Mouse (Mus musculus) heart, embryonic 14.5 days (tissue): ENCODE measurements around the gene Gm20696. TPM values are rescaled to one million over a fixed set of nuclear protein-coding genes. Genes with fewer than 3 reads are reported as not detected.

Source experiments
- ATAC-seq: fragments of 200-750 bp; cut with Nextera tagmentation; 2 replicates; pipeline ENCODE4 v1.8.0; 2017; ENCODE audit warnings: low read depth, moderate TSS enrichment; ENCODE audit not compliant: insufficient number of reproducible peaks, insufficient read depth, low FRiP score
- H3K27ac ChIP-seq, 2 experiments: fragments of 200-500 bp in 1 of 2; fragments of 300-500 bp in 1 of 2; sonication (generic) in 1 of 2; replicated peaks in 1 of 2; 2 replicates each; pipeline ENCODE4 v1.5.1; 2012 to 2014; ENCODE audit warnings: low read depth in 2 of 2, low read length in 2 of 2, control low read depth in 1 of 2, mild to moderate bottlenecking in 1 of 2, mixed read lengths in 1 of 2; ENCODE audit not compliant: control insufficient read depth in 1 of 2, insufficient read depth in 1 of 2
- H3K27me3 ChIP-seq: fragments of 300-500 bp; sonication (generic); 2 replicates; pipeline ENCODE4 v1.6.1; 2014; ENCODE audit warnings: mild to moderate bottlenecking, low read length, control low read depth; ENCODE audit not compliant: control insufficient read depth, insufficient read depth
- H3K36me3 ChIP-seq: fragments of 300-500 bp; sonication (generic); 2 replicates; pipeline ENCODE4 v1.6.1; 2014; ENCODE audit warnings: mild to moderate bottlenecking, control low read depth, low read length, mixed read lengths; ENCODE audit not compliant: control insufficient read depth, insufficient read depth
- H3K4me1 ChIP-seq, 2 experiments: fragments of 200-500 bp in 1 of 2; fragments of 300-500 bp in 1 of 2; sonication (generic) in 1 of 2; 2 replicates each; pipeline ENCODE4 v1.6.1; 2012 to 2014; ENCODE audit warnings: low read length in 2 of 2, control low read depth in 1 of 2, mixed read lengths in 1 of 2; ENCODE audit not compliant: control insufficient read depth in 2 of 2, insufficient read depth in 2 of 2
- H3K4me2 ChIP-seq: fragments of 300-500 bp; sonication (generic); 2 replicates; pipeline ENCODE4 v1.6.1; 2014; ENCODE audit warnings: mild to moderate bottlenecking, low read length
- H3K4me3 ChIP-seq, 2 experiments: fragments of 200-500 bp in 1 of 2; fragments of 300-500 bp in 1 of 2; sonication (generic) in 1 of 2; 2 replicates each; pipeline ENCODE4 v1.5.1; 2012 to 2014; ENCODE audit warnings: low read length in 2 of 2, mild to moderate bottlenecking in 2 of 2, control low read depth in 1 of 2, low read depth in 1 of 2, moderate library complexity in 1 of 2; ENCODE audit not compliant: control insufficient read depth in 1 of 2, insufficient read depth in 1 of 2
- H3K9ac ChIP-seq: fragments of 300-500 bp; sonication (generic); 2 replicates; pipeline ENCODE4 v1.6.1; 2014; ENCODE audit warnings: mild to moderate bottlenecking, low read length
- H3K9me3 ChIP-seq: fragments of 300-500 bp; sonication (generic); 2 replicates; pipeline ENCODE4 v1.6.1; 2016; ENCODE audit warnings: low read length, control low read depth; ENCODE audit not compliant: control insufficient read depth
- whole genome bisulfite sequencing: fragments of 180-500 bp; shearing (Covaris S2); extraction: QIAGEN DNeasy Blood & Tissue Kit; methylation state at CpG from one replicate; pipeline ENCODE4 v1.1.7; 2014; 5-methylcytosine and 5-hydroxymethylcytosine counted together
- polyA plus RNA-seq: library from polyadenylated mRNA; unstranded; fragments of >200 nt; fragmentation: Nextera tagmentation; extraction: Ambion mirVana; gene quantifications from 2 replicates; pipeline ENCODE4 v1.2.1, GENCODE M21; 2014

Gm20696 gene
- polyA plus RNA-seq, 1 experiment from 2014 or later, result 3.9 TPM

- Histone ChIP-seq H3K27ac (no peak overlapping the region), H3K9ac (no peak overlapping the region), H3K27me3 (no peaks in the 10 kb centered on the region), H3K4me2 (no peak overlapping the region), H3K4me1 (peaks cover under 1 to 3% of the 10 kb centered on the region in 2 experiments; a peak in 1 of 4 replicates), H3K9me3 (no peaks in the 10 kb centered on the region), H3K36me3 (no peaks in the 10 kb centered on the region), H3K4me3 (no peak overlapping the region)
- ATAC-seq, result no peak
- WGBS, result 91% methylated on average over 5 of the region's 5 CpGs
Measured at GRCm38 (mm10) chr6:99325461-99325860, 341.1 kb downstream of the Gm20696 start.

GRCm38 (mm10) chr6:99322132-99322904 is 344.3 kb downstream of the Gm20696 start:
- Histone ChIP-seq H3K36me3 (no peaks in the 10 kb centered on the region), H3K9ac (no peak overlapping the region), H3K4me3 (no peak overlapping the region), H3K9me3 (no peaks in the 10 kb centered on the region), H3K27ac (no peak overlapping the region), H3K4me2 (no peak overlapping the region), H3K4me1 (peaks cover 5 to 14% of the 10 kb centered on the region in 2 experiments; a peak in 3 of 4 replicates), H3K27me3 (no peaks in the 10 kb centered on the region)
- no peak for ATAC-seq
- 79% methylated on average over 8 of the region's 8 CpGs for WGBS

- WGBS, result 57% methylated on average over 8 of the region's 8 CpGs
- Histone ChIP-seq H3K4me2 (no peak overlapping the region), H3K4me3 (no peak overlapping the region), H3K27me3 (no peaks in the 10 kb centered on the region), H3K4me1 (peaks cover 5 to 18% of the 10 kb centered on the region in 2 experiments; a peak in 3 of 4 replicates), H3K36me3 (no peaks in the 10 kb centered on the region), H3K27ac (no peak overlapping the region), H3K9ac (no peak overlapping the region), H3K9me3 (no peaks in the 10 kb centered on the region)
- ATAC-seq, result no peak
Measured at GRCm38 (mm10) chr6:99320444-99320843, 346.2 kb downstream of the Gm20696 start.

- no peaks in the 10 kb centered on the region for H3K27me3 ChIP-seq
- ATAC-seq, result no peak
- H3K36me3 ChIP-seq, result no peaks in the 10 kb centered on the region
- no peaks in the 10 kb centered on the region for H3K9me3 ChIP-seq
- H3K4me2 ChIP-seq, result no peak overlapping the region
- WGBS, result 79% methylated on average over 19 of the region's 19 CpGs
- no peak overlapping the region for H3K27ac ChIP-seq
- no peak overlapping the region for H3K4me3 ChIP-seq
- no peak overlapping the region for H3K9ac ChIP-seq
- H3K4me1 ChIP-seq, result peaks cover 5 to 18% of the 10 kb centered on the region in 2 experiments; a peak in 3 of 4 replicates
Measured at GRCm38 (mm10) chr6:99319415-99320405, 346.9 kb downstream of the Gm20696 start.

GRCm38 (mm10) chr6:99314746-99315145 is 351.9 kb downstream of the Gm20696 start:
- Histone ChIP-seq H3K4me2 (no peak overlapping the region), H3K4me1 (peaks cover 3 to 15% of the 10 kb centered on the region in 2 experiments; a peak in 3 of 4 replicates), H3K4me3 (no peak overlapping the region), H3K27me3 (no peaks in the 10 kb centered on the region), H3K36me3 (no peaks in the 10 kb centered on the region), H3K9me3 (no peaks in the 10 kb centered on the region), H3K9ac (no peak overlapping the region), H3K27ac (no peak overlapping the region)
- no peak for ATAC-seq
- 40% methylated on average over 3 of the region's 3 CpGs for WGBS

GRCm38 (mm10) chr6:99310529-99310928 is 356.1 kb downstream of the Gm20696 start:
- H3K9ac ChIP-seq, result no peak overlapping the region
- H3K4me1 ChIP-seq, result peaks cover 0 to 5% of the 10 kb centered on the region in 2 experiments; a peak in 1 of 4 replicates
- no peaks in the 10 kb centered on the region for H3K36me3 ChIP-seq
- ATAC-seq, result no peak
- H3K27ac ChIP-seq, result no peak overlapping the region
- H3K9me3 ChIP-seq, result no peaks in the 10 kb centered on the region
- H3K27me3 ChIP-seq, result no peaks in the 10 kb centered on the region
- WGBS, result 92% methylated on average over 12 of the region's 12 CpGs
- no peak overlapping the region for H3K4me2 ChIP-seq
- no peak overlapping the region for H3K4me3 ChIP-seq

- WGBS, result 84% methylated on average over 3 of the region's 3 CpGs
- ATAC-seq, result no peak
- no peaks in the 10 kb centered on the region for H3K27me3 ChIP-seq
- H3K9me3 ChIP-seq, result no peaks in the 10 kb centered on the region
- no peaks in the 10 kb centered on the region for H3K36me3 ChIP-seq
- no peak overlapping the region for H3K4me2 ChIP-seq
- H3K9ac ChIP-seq, result no peak overlapping the region
- H3K4me3 ChIP-seq, result no peak overlapping the region
- H3K4me1 ChIP-seq, result peaks cover 0 to 5% of the 10 kb centered on the region in 2 experiments; a peak in 1 of 4 replicates
- H3K27ac ChIP-seq, result no peak overlapping the region
Measured at GRCm38 (mm10) chr6:99310171-99310500, 356.5 kb downstream of the Gm20696 start.
